Mouse (Mus musculus): ENCODE measurements around the gene Trub2. TPM values are rescaled to one million over a fixed set of nuclear protein-coding genes. Genes with fewer than 3 reads are reported as not detected.

The Trub2 gene
- polyA plus RNA-seq, 1 experiment from 2014 or later, result 23.9 TPM

DNA sequence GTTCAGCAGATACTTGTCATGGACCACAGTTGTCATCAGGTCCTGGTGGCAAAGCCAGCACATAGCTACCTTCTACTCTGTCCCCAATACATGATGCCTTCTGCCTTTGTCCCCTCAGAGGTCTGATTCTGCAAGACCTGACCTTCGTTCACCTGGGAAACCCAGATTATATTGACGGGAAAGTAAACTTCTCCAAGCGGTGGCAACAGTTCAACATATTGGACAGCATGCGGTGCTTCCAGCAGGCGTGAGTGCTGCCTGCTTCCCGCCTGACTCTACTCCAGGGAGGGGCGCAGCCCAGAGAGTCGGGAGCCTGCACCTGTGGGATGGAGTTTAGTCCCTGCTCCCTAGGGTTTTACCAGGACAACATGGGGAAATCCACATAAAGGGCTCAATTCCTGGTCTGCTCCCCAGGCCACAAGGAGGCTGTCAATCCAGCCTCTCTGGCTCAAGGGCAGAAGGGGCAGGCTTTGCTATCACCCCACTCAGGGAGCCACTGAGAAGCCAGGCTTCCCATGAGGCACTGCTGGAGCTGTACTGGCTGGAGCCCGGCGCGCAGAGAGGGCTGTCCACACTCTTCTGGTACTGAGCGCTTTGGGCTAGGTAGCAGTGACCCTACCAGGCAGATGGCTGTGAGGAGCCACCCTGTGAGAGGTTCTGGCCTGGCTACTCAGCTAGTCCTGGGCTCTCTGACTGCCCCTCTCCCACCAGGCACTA is 50.9 kb downstream of the Trub2 start:
- ATAC-seq (ENCODE audit: low FRiP score) (no peak), DNase-seq (ENCODE audit: low spot score) (no peak)
- H3K4me1 ChIP-seq (replicated peaks; ENCODE audit: control insufficient read depth, insufficient read depth, low read length), result no peaks in the 10 kb centered on the region
- no peak overlapping the region for H3K4me2 ChIP-seq (replicated peaks)
- no peak overlapping the region for H3K9ac ChIP-seq
- H3K4me3 ChIP-seq (replicated peaks; ENCODE audit: low read length), result no peak overlapping the region
- peaks cover 79% of the 10 kb centered on the region for H3K36me3 ChIP-seq (replicated peaks; ENCODE audit: control insufficient read depth, insufficient read depth)
- H3K27me3 ChIP-seq (ENCODE audit: control insufficient read depth, insufficient read depth, low read length), result no peaks in the 10 kb centered on the region
- no peak overlapping the region for H3K27ac ChIP-seq
- 92% methylated on average over 12 of the region's 12 CpGs for WGBS
- H3K9me3 ChIP-seq (ENCODE audit: control insufficient read depth, low read length), result no peaks in the 10 kb centered on the region

DNA sequence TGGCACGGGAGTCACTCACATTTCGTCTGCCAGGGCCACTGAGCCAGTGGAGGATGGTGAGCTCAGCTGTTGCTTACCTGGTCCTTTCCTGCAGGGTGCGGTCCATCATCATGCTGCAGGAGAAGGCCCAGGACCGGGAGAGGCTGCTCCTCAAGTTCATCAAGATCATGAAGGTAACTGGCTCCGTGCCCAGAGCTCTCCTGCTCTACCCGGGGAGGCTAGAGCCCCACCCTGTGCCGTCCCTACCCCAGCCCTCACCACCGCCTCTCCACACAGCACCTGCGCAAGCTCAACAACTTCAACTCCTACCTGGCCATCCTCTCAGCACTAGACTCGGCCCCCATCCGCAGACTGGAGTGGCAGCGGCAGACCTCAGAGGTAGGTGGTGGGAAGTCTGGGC is 52.6 kb downstream of the Trub2 start:
- Histone ChIP-seq H3K4me3 (replicated peaks; ENCODE audit: low read length) (no peak overlapping the region), H3K4me2 (replicated peaks) (no peak overlapping the region), H3K9me3 (ENCODE audit: control insufficient read depth, low read length) (no peaks in the 10 kb centered on the region), H3K4me1 (replicated peaks; ENCODE audit: control insufficient read depth, insufficient read depth, low read length) (no peaks in the 10 kb centered on the region), H3K9ac (no peak overlapping the region), H3K36me3 (replicated peaks; ENCODE audit: control insufficient read depth, insufficient read depth) (peaks cover 91% of the 10 kb centered on the region), H3K27me3 (ENCODE audit: control insufficient read depth, insufficient read depth, low read length) (no peaks in the 10 kb centered on the region), H3K27ac (no peak overlapping the region)
- DNase-seq (ENCODE audit: low spot score), result no peak
- no peak for ATAC-seq (ENCODE audit: low FRiP score)
- 96% methylated on average over 12 of the region's 12 CpGs for WGBS

- no peaks in the 10 kb centered on the region for H3K4me1 ChIP-seq (replicated peaks; ENCODE audit: control insufficient read depth, insufficient read depth, low read length)
- H3K36me3 ChIP-seq (replicated peaks; ENCODE audit: control insufficient read depth, insufficient read depth), result peaks cover 90% of the 10 kb centered on the region
- H3K9me3 ChIP-seq (ENCODE audit: control insufficient read depth, low read length), result no peaks in the 10 kb centered on the region
- no peak overlapping the region for H3K9ac ChIP-seq
- ATAC-seq (ENCODE audit: low FRiP score), result no peak
- no peaks in the 10 kb centered on the region for H3K27me3 ChIP-seq (ENCODE audit: control insufficient read depth, insufficient read depth, low read length)
- no peak overlapping the region for H3K4me2 ChIP-seq (replicated peaks)
- H3K4me3 ChIP-seq (replicated peaks; ENCODE audit: low read length), result no peak overlapping the region
- WGBS, result 100% methylated on average over 5 of the region's 5 CpGs
- no peak overlapping the region for H3K27ac ChIP-seq
- DNase-seq (ENCODE audit: low spot score), result no peak
Observed at GRCm38 (mm10) chr2:29733348-29733747, 55.0 kb downstream of the Trub2 start.

- WGBS, result 92% methylated on average over 10 of the region's 10 CpGs
- ATAC-seq (ENCODE audit: low FRiP score) (no peak), DNase-seq (ENCODE audit: low spot score) (no peak)
Observed at GRCm38 (mm10) chr2:29732559-29732958, 55.7 kb downstream of the Trub2 start.

GRCm38 (mm10) chr2:29731545-29731944 is 56.8 kb downstream of the Trub2 start:
- no peak overlapping the region for H3K27ac ChIP-seq
- ATAC-seq (ENCODE audit: low FRiP score) (no peak), DNase-seq (ENCODE audit: low spot score) (no peak)
- H3K9ac ChIP-seq, result no peak overlapping the region
- no peak overlapping the region for H3K4me2 ChIP-seq (replicated peaks)
- peaks cover 90% of the 10 kb centered on the region for H3K36me3 ChIP-seq (replicated peaks; ENCODE audit: control insufficient read depth, insufficient read depth)
- H3K27me3 ChIP-seq (ENCODE audit: control insufficient read depth, insufficient read depth, low read length), result no peaks in the 10 kb centered on the region
- no peaks in the 10 kb centered on the region for H3K4me1 ChIP-seq (replicated peaks; ENCODE audit: control insufficient read depth, insufficient read depth, low read length)
- H3K4me3 ChIP-seq (replicated peaks; ENCODE audit: low read length), result no peak overlapping the region
- 88% methylated on average over 3 of the region's 3 CpGs for WGBS
- H3K9me3 ChIP-seq (ENCODE audit: control insufficient read depth, low read length), result no peaks in the 10 kb centered on the region

More at GRCm38 (mm10) chr2:29732559-29732958, 55.7 kb downstream of the Trub2 start:
- no peak overlapping the region for H3K4me3 ChIP-seq (replicated peaks; ENCODE audit: low read length)
- H3K4me1 ChIP-seq (replicated peaks; ENCODE audit: control insufficient read depth, insufficient read depth, low read length), result no peaks in the 10 kb centered on the region
- no peaks in the 10 kb centered on the region for H3K27me3 ChIP-seq (ENCODE audit: control insufficient read depth, insufficient read depth, low read length)
- H3K27ac ChIP-seq, result no peak overlapping the region
- H3K36me3 ChIP-seq (replicated peaks; ENCODE audit: control insufficient read depth, insufficient read depth), result peaks cover 90% of the 10 kb centered on the region
- no peaks in the 10 kb centered on the region for H3K9me3 ChIP-seq (ENCODE audit: control insufficient read depth, low read length)
- H3K9ac ChIP-seq, result no peak overlapping the region
- no peak overlapping the region for H3K4me2 ChIP-seq (replicated peaks)

DNA sequence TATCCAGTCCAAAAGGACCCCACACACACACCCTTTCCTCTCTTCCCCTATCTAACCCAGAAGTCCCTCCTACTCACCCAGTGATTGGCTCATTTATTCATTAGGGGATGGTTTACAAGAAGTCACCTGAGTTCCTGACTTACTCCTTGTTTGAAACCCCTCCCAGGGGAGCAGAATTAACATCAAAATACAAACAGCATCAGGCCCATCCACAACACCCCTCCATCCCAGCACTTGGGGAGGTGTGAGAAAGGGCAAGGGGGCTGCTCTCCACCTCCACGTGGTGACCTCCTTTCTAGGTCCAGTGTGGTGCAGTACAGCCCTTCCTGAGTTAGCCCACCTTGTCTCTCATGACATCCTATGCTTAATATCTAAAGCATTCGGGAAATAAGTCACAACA is 58.8 kb downstream of the Trub2 start:
- no peak overlapping the region for H3K4me3 ChIP-seq (replicated peaks; ENCODE audit: low read length)
- no peak for ATAC-seq (ENCODE audit: low FRiP score)
- H3K27ac ChIP-seq, result no peak overlapping the region
- no peaks in the 10 kb centered on the region for H3K9me3 ChIP-seq (ENCODE audit: control insufficient read depth, low read length)
- H3K27me3 ChIP-seq (ENCODE audit: control insufficient read depth, insufficient read depth, low read length), result no peaks in the 10 kb centered on the region
- WGBS, result 55% methylated on average over 2 of the region's 2 CpGs
- H3K4me1 ChIP-seq (replicated peaks; ENCODE audit: control insufficient read depth, insufficient read depth, low read length), result no peaks in the 10 kb centered on the region
- no peak overlapping the region for H3K9ac ChIP-seq
- H3K4me2 ChIP-seq (replicated peaks), result no peak overlapping the region
- H3K36me3 ChIP-seq (replicated peaks; ENCODE audit: control insufficient read depth, insufficient read depth), result peaks cover 93% of the 10 kb centered on the region
- DNase-seq (ENCODE audit: low spot score), result no peak

GRCm38 (mm10) chr2:29724664-29725365 is 63.5 kb downstream of the Trub2 start:
- Histone ChIP-seq H3K4me3 (replicated peaks; ENCODE audit: low read length) (no peak overlapping the region), H3K27ac (no peak overlapping the region), H3K4me1 (replicated peaks; ENCODE audit: control insufficient read depth, insufficient read depth, low read length) (no peaks in the 10 kb centered on the region), H3K9me3 (ENCODE audit: control insufficient read depth, low read length) (no peaks in the 10 kb centered on the region), H3K27me3 (ENCODE audit: control insufficient read depth, insufficient read depth, low read length) (no peaks in the 10 kb centered on the region), H3K4me2 (replicated peaks) (no peak overlapping the region), H3K9ac (no peak overlapping the region), H3K36me3 (replicated peaks; ENCODE audit: control insufficient read depth, insufficient read depth) (peaks cover 81% of the 10 kb centered on the region)
- WGBS, result 85% methylated on average over 5 of the region's 5 CpGs
- no peak for DNase-seq (ENCODE audit: low spot score)
- ATAC-seq (ENCODE audit: low FRiP score), result no peak

DNA sequence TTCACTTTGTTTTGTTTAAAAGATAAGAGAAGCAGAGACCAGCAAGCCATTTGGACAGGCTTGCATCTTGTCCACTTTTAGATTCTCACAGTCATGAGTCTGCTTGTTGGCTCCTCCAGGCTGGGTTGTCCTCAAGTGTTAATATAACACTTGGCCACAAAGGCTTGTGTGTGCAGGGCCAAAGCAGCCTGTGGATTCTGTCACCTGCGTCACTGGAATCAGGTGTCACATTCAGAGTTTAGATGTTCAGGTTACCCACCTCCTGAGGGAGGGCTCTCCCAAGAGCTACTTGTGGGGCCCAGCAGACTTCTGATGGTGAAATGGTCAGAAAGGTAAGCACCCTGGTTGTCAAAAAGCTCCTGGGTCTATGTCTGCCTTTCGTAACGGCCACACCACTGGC is 65.2 kb downstream of the Trub2 start:
- Histone ChIP-seq H3K9me3 (ENCODE audit: control insufficient read depth, low read length) (no peaks in the 10 kb centered on the region), H3K9ac (no peak overlapping the region), H3K4me1 (replicated peaks; ENCODE audit: control insufficient read depth, insufficient read depth, low read length) (no peaks in the 10 kb centered on the region), H3K36me3 (replicated peaks; ENCODE audit: control insufficient read depth, insufficient read depth) (peaks cover 74% of the 10 kb centered on the region), H3K4me3 (replicated peaks; ENCODE audit: low read length) (no peak overlapping the region), H3K4me2 (replicated peaks) (no peak overlapping the region), H3K27ac (no peak overlapping the region), H3K27me3 (ENCODE audit: control insufficient read depth, insufficient read depth, low read length) (no peaks in the 10 kb centered on the region)
- 93% methylated on average over 3 of the region's 3 CpGs for WGBS
- DNase-seq (ENCODE audit: low spot score) (no peak), ATAC-seq (ENCODE audit: low FRiP score) (no peak)

GRCm38 (mm10) chr2:29718581-29718980 is 69.7 kb downstream of the Trub2 start:
- H3K4me1 ChIP-seq (replicated peaks; ENCODE audit: control insufficient read depth, insufficient read depth, low read length), result no peaks in the 10 kb centered on the region
- H3K27ac ChIP-seq, result no peak overlapping the region
- H3K4me3 ChIP-seq (replicated peaks; ENCODE audit: low read length), result no peak overlapping the region
- H3K36me3 ChIP-seq (replicated peaks; ENCODE audit: control insufficient read depth, insufficient read depth), result peaks cover 49% of the 10 kb centered on the region
- H3K9me3 ChIP-seq (ENCODE audit: control insufficient read depth, low read length), result no peaks in the 10 kb centered on the region
- H3K27me3 ChIP-seq (ENCODE audit: control insufficient read depth, insufficient read depth, low read length), result no peaks in the 10 kb centered on the region
- DNase-seq (ENCODE audit: low spot score), result no peak
- 95% methylated on average over 5 of the region's 5 CpGs for WGBS
- H3K9ac ChIP-seq, result no peak overlapping the region
- H3K4me2 ChIP-seq (replicated peaks), result no peak overlapping the region
- ATAC-seq (ENCODE audit: low FRiP score), result no peak

Measured in hindbrain, embryonic 14.5 days (tissue).